Mouse (Mus musculus) liver, embryonic 14.5 days (tissue): ENCODE measurements around the gene Spp2.

Experiments used
- CTCF ChIP-seq: IDR thresholded peaks from 2 replicates; pipeline ENCODE4 v1.5.1; 2016; ENCODE audit warnings: antibody characterized with exemption, low read depth, control low read depth
- EP300 ChIP-seq: IDR thresholded peaks from 2 replicates; pipeline ENCODE4 v1.6.1; 2016; ENCODE audit warnings: antibody characterized with exemption, low read depth

- TF ChIP-seq CTCF = no peak
- no peak for TF ChIP-seq EP300
These were observed 22.7 kb downstream of the Spp2 start for GRCm38 (mm10) chr1:88429413-88429812.
